Mouse (Mus musculus): ENCODE data around the gene Rhoq. TPM values are rescaled to one million over a fixed set of nuclear protein-coding genes. Genes with fewer than 3 reads are reported as not detected.

The Rhoq gene
- polyA plus RNA-seq, 1 experiment, result 14.1 TPM

DNA sequence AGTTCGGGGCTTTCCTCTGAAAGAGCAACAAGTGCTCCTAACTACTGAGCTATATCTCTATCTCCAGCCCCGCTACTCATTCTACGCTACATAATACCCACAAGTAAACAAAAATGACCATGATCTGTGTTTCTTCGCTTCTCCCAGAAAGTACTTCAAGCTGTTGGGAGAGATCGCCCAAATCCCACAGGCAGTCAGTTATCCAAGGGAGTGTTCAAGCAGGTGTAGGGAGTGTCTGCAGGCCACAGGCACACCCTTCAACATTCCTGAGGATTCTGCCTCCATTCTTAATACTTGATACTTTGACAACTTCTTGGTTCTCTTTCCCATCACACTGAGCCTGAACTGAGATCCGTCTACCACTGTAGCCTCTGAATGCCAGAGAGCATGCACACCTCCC is 19.7 kb upstream of the Rhoq start:
- no peak for TF ChIP-seq CTCF (IDR thresholded peaks at IDR 0.05; ENCODE audit: extremely low read depth, insufficient read length, insufficient replicate concordance, low read depth, low read length)
- TF ChIP-seq POLR2A (IDR thresholded peaks at IDR 0.05; ENCODE audit: low read depth, low read length), result no peak
- no peaks in the 10 kb centered on the region for H3K27me3 ChIP-seq (ENCODE audit: control insufficient read depth, insufficient read depth, low read length)

DNA sequence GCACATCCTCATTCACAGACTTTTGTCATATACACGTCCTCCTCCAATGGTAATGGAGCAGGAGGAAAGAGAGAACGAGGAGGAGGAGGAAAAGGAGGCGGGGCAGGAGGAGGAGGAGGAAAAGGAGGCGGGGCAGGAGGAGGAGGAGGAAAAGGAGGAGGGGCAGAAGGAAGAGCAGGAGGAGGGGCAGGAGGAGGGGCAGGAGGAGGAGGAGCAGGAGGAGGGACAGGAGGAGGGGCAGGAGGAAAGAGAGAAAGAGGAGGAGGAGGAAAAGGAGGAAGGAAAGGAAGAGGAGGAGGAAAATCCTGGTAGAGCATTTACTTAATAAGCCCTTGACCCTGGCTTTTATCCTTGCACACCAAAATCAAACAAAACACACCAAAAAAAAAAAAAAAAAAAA is 16.8 kb upstream of the Rhoq start:
- Histone ChIP-seq H3K4me3 (ENCODE audit: low read depth, low read length) (no peak overlapping the region), H3K36me3 (ENCODE audit: control insufficient read depth, insufficient read depth, low read length) (no peaks in the 10 kb centered on the region), H3K27me3 (ENCODE audit: control insufficient read depth, insufficient read depth, low read length) (no peaks in the 10 kb centered on the region; the same call in 1 of the 2 replicates), H3K27ac (ENCODE audit: insufficient read depth, low read depth, low read length) (no peak overlapping the region), H3K4me1 (ENCODE audit: control insufficient read depth, insufficient read depth, insufficient read length, low read length) (peaks cover 2% of the 10 kb centered on the region; the same call in 1 of the 2 replicates)
- TF ChIP-seq CTCF (IDR thresholded peaks at IDR 0.05; ENCODE audit: extremely low read depth, insufficient read length, insufficient replicate concordance, low read depth, low read length), result no peak
- no peak for TF ChIP-seq POLR2A (IDR thresholded peaks at IDR 0.05; ENCODE audit: low read depth, low read length)
- WGBS, result 33% methylated on average over 4 of the region's 4 CpGs

More for the DNA sequence above, 19.7 kb upstream of the Rhoq start:
- Histone ChIP-seq H3K4me3 (ENCODE audit: low read depth, low read length) (no peak overlapping the region), H3K36me3 (ENCODE audit: control insufficient read depth, insufficient read depth, low read length) (no peaks in the 10 kb centered on the region), H3K4me1 (ENCODE audit: control insufficient read depth, insufficient read depth, insufficient read length, low read length) (peaks cover 2% of the 10 kb centered on the region; the same call in 1 of the 2 replicates), H3K27ac (ENCODE audit: insufficient read depth, low read depth, low read length) (no peak overlapping the region)
- WGBS, result 74% methylated on average over 6 of the region's 6 CpGs

- Histone ChIP-seq H3K4me3 (ENCODE audit: low read depth, low read length) (no peak within 1 kb of the TSS), H3K27ac (ENCODE audit: insufficient read depth, low read depth, low read length) (no peak within 1 kb of the TSS), H3K27me3 (ENCODE audit: control insufficient read depth, insufficient read depth, low read length) (no peaks in the 10 kb centered on the region; the same call in 1 of the 2 replicates), H3K36me3 (ENCODE audit: control insufficient read depth, insufficient read depth, low read length) (no peaks in the 10 kb centered on the region), H3K4me1 (ENCODE audit: control insufficient read depth, insufficient read depth, insufficient read length, low read length) (peaks cover 2% of the 10 kb centered on the region; the same call in 1 of the 2 replicates)
- WGBS, result 87% methylated on average over 28 of the region's 28 CpGs
- TF ChIP-seq CTCF (IDR thresholded peaks at IDR 0.05; ENCODE audit: extremely low read depth, insufficient read length, insufficient replicate concordance, low read depth, low read length) (no peak), POLR2A (IDR thresholded peaks at IDR 0.05; ENCODE audit: low read depth, low read length) (no peak)
Measured at GRCm38 (mm10) chr17:86947840-86948796, 14.8 kb upstream of the Rhoq start, which contains the start of gene Atp6v1e2. Gene Atp6v1e2 (minus strand): TSS chr17:86947897.

DNA sequence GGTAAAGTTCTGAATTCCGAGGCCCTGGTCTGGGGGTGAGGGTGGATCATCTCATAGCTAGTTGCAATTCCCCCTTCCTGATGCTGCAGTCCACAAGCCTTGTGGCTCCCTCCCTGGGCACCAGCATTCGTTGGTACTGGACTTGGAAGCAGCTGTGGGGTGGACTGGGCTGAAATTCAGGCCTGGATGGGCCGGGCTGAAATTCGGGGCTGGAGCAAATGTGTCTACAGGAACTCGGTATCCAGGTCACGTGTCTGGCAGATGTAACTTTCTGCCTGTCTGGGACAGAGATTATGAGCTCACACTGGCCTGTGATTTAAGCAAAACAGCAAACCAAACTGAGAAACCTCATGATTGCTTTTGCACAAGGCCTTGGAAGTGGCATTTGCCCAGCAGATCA is 14.1 kb upstream of the Rhoq start:
- Histone ChIP-seq H3K4me1 (ENCODE audit: control insufficient read depth, insufficient read depth, insufficient read length, low read length) (peaks cover 2% of the 10 kb centered on the region; the same call in 1 of the 2 replicates), H3K36me3 (ENCODE audit: control insufficient read depth, insufficient read depth, low read length) (no peaks in the 10 kb centered on the region), H3K4me3 (ENCODE audit: low read depth, low read length) (no peak overlapping the region), H3K27me3 (ENCODE audit: control insufficient read depth, insufficient read depth, low read length) (no peaks in the 10 kb centered on the region; the same call in 1 of the 2 replicates), H3K27ac (ENCODE audit: insufficient read depth, low read depth, low read length) (no peak overlapping the region)
- WGBS, result 71% methylated on average over 6 of the region's 6 CpGs
- TF ChIP-seq CTCF (IDR thresholded peaks at IDR 0.05; ENCODE audit: extremely low read depth, insufficient read length, insufficient replicate concordance, low read depth, low read length) (no peak), POLR2A (IDR thresholded peaks at IDR 0.05; ENCODE audit: low read depth, low read length) (no peak)

DNA sequence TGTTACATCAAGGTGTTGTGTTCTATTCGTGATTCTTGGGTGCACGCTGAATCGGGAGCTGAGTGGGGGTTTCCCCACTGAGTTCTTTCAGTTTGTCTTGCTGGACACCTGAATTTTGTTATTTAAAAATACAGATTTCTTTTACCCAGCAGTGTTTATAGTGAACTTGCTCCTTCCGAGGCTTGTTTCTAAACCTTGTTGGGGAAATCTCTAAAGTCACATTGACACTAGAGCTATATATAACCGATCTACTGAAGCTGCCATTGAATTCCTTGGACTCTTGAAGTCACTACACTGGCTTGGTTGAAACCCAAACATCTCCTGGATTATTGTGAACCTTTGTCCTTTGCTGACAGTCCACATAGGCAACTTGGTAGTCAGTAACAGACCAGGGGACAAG is 5.6 kb upstream of the Rhoq start:
- TF ChIP-seq CTCF (IDR thresholded peaks at IDR 0.05; ENCODE audit: extremely low read depth, insufficient read length, insufficient replicate concordance, low read depth, low read length) (no peak), POLR2A (IDR thresholded peaks at IDR 0.05; ENCODE audit: low read depth, low read length) (no peak)
- no peaks in the 10 kb centered on the region for H3K36me3 ChIP-seq (ENCODE audit: control insufficient read depth, insufficient read depth, low read length)
- no peaks in the 10 kb centered on the region for H3K27me3 ChIP-seq (ENCODE audit: control insufficient read depth, insufficient read depth, low read length)
- no peak overlapping the region for H3K27ac ChIP-seq (ENCODE audit: insufficient read depth, low read depth, low read length)
- 91% methylated on average over 5 of the region's 5 CpGs for WGBS
- no peak overlapping the region for H3K4me3 ChIP-seq (ENCODE audit: low read depth, low read length)
- no peaks in the 10 kb centered on the region; the same call in 1 of the 2 replicates for H3K4me1 ChIP-seq (ENCODE audit: control insufficient read depth, insufficient read depth, insufficient read length, low read length)

GRCm38 (mm10) chr17:86957968-86958367 is 4.9 kb upstream of the Rhoq start:
- no peak for TF ChIP-seq POLR2A (IDR thresholded peaks at IDR 0.05; ENCODE audit: low read depth, low read length)
- TF ChIP-seq CTCF (IDR thresholded peaks at IDR 0.05; ENCODE audit: extremely low read depth, insufficient read length, insufficient replicate concordance, low read depth, low read length), result no peak
- Histone ChIP-seq H3K27ac (ENCODE audit: insufficient read depth, low read depth, low read length) (no peak overlapping the region), H3K4me1 (ENCODE audit: control insufficient read depth, insufficient read depth, insufficient read length, low read length) (no peaks in the 10 kb centered on the region; the same call in 1 of the 2 replicates), H3K4me3 (ENCODE audit: low read depth, low read length) (peak overlapping the region; percentile 21), H3K36me3 (ENCODE audit: control insufficient read depth, insufficient read depth, low read length) (no peaks in the 10 kb centered on the region), H3K27me3 (ENCODE audit: control insufficient read depth, insufficient read depth, low read length) (no peaks in the 10 kb centered on the region)
- WGBS, result 50% methylated on average over 14 of the region's 14 CpGs

- H3K36me3 ChIP-seq (ENCODE audit: control insufficient read depth, insufficient read depth, low read length), result 0 out of 2 replicates have a peak, but pooled peaks cover 2% of the 10 kb centered on the region
- H3K4me3 ChIP-seq (ENCODE audit: low read depth, low read length), result no peak overlapping the region
- TF ChIP-seq POLR2A (IDR thresholded peaks at IDR 0.05; ENCODE audit: low read depth, low read length) (no peak), CTCF (IDR thresholded peaks at IDR 0.05; ENCODE audit: extremely low read depth, insufficient read length, insufficient replicate concordance, low read depth, low read length) (no peak)
- H3K4me1 ChIP-seq (ENCODE audit: control insufficient read depth, insufficient read depth, insufficient read length, low read length), result no peaks in the 10 kb centered on the region; the same call in 1 of the 2 replicates
- H3K27ac ChIP-seq (ENCODE audit: insufficient read depth, low read depth, low read length), result no peak overlapping the region
- 54% methylated on average over 8 of the region's 8 CpGs for WGBS
- no peaks in the 10 kb centered on the region for H3K27me3 ChIP-seq (ENCODE audit: control insufficient read depth, insufficient read depth, low read length)
Measured at GRCm38 (mm10) chr17:86961301-86961841, 1.5 kb upstream of the Rhoq start.
